Mouse (Mus musculus) liver, embryonic 13.5 days (tissue): ENCODE measurements around the gene Trmt1. TPM values are rescaled to one million over a fixed set of nuclear protein-coding genes. Genes with fewer than 3 reads are reported as not detected.
A peak's percentile ranks its signal among the peaks of the same experiment; 100 is the strongest.

Experiments
- ATAC-seq: fragments of 200-750 bp; cut with Nextera tagmentation; 2 replicates; pipeline ENCODE4 v1.8.0; 2017; ENCODE audit warnings: low read depth, mild to moderate bottlenecking, moderate number of reproducible peaks, moderate library complexity
- DNase-seq: peaks from one replicate; pipeline ENCODE4 v3.0.0; 2022
- H3K27ac ChIP-seq: fragments of 300-500 bp; sonication (generic); 2 replicates; pipeline ENCODE4 v1.5.1; 2015; ENCODE audit warnings: moderate library complexity, mild to moderate bottlenecking, inconsistent platforms
- H3K27me3 ChIP-seq: fragments of 300-500 bp; sonication (generic); 2 replicates; pipeline ENCODE4 v1.6.1; 2015; ENCODE audit warnings: mild to moderate bottlenecking, inconsistent platforms
- H3K36me3 ChIP-seq: fragments of 300-500 bp; sonication (generic); 2 replicates; pipeline ENCODE4 v1.6.1; 2015; ENCODE audit warnings: mild to moderate bottlenecking, inconsistent platforms
- H3K4me1 ChIP-seq: fragments of 300-500 bp; sonication (generic); replicated peaks from 2 replicates; pipeline ENCODE4 v1.6.1; 2015; ENCODE audit warnings: inconsistent platforms
- H3K4me2 ChIP-seq: fragments of 300-500 bp; sonication (generic); 2 replicates; pipeline ENCODE4 v1.6.1; 2015; ENCODE audit warnings: inconsistent platforms, mild to moderate bottlenecking, moderate library complexity
- H3K4me3 ChIP-seq: fragments of 300-500 bp; sonication (generic); replicated peaks from 2 replicates; pipeline ENCODE4 v1.5.1; 2015; ENCODE audit warnings: mild to moderate bottlenecking, inconsistent platforms
- H3K9ac ChIP-seq: fragments of 300-500 bp; sonication (generic); 2 replicates; pipeline ENCODE4 v1.6.1; 2015; ENCODE audit warnings: mild to moderate bottlenecking, inconsistent platforms
- H3K9me3 ChIP-seq: fragments of 300-500 bp; sonication (generic); replicated peaks from 2 replicates; pipeline ENCODE4 v1.6.1; 2016; ENCODE audit warnings: inconsistent platforms
- WGBS: fragments of 180-500 bp; shearing (Covaris S2); methylation state at CpG from one replicate; pipeline ENCODE4 v1.1.7; 2015; ENCODE audit not compliant: insufficient replicate concordance; 5-methylcytosine and 5-hydroxymethylcytosine counted together
- polyA plus RNA-seq: library from polyadenylated mRNA; unstranded; fragments of >200 nt; fragmentation: Nextera tagmentation; extraction: Ambion mirVana; gene quantifications from 2 replicates; pipeline ENCODE4 v1.2.1, GENCODE M21; 2015

Trmt1 gene
- polyA plus RNA-seq, 1 experiment from 2014 or later: 45.9 TPM

- Histone ChIP-seq H3K9ac (no peak overlapping the region), H3K4me2 (no peak overlapping the region), H3K4me1 (peaks cover 67% of the 10 kb centered on the region), H3K27me3 (peaks cover 70% of the 10 kb centered on the region), H3K36me3 (no peaks in the 10 kb centered on the region), H3K9me3 (no peaks in the 10 kb centered on the region), H3K27ac (peak overlapping the region; percentile 39; the same call in 1 of the 2 replicates), H3K4me3 (no peak overlapping the region)
- ATAC-seq (0 out of 2 replicates have a peak, but pooled peaks have one; percentile 28), DNase-seq (no peak)
- WGBS: 39% methylated on average over 17 of the region's 17 CpGs
These were observed 57.7 kb downstream of the Trmt1 start for GRCm38 (mm10) chr8:84743517-84744420.

- ATAC-seq: peak; percentile 29; the same call in 1 of the 2 replicates
- H3K4me3 ChIP-seq: no peak overlapping the region
- H3K9ac ChIP-seq: no peak overlapping the region
- whole genome bisulfite sequencing: 23% methylated on average over 17 of the region's 17 CpGs
- H3K36me3 ChIP-seq: no peaks in the 10 kb centered on the region
- no peak for DNase-seq
- H3K27me3 ChIP-seq: peaks cover 65% of the 10 kb centered on the region
- no peak overlapping the region; the same call in 1 of the 2 replicates for H3K27ac ChIP-seq
- H3K4me2 ChIP-seq: peak overlapping the region; percentile 3; the same call in 1 of the 2 replicates
- peaks cover 58% of the 10 kb centered on the region for H3K4me1 ChIP-seq
- no peaks in the 10 kb centered on the region for H3K9me3 ChIP-seq
These were observed 59.2 kb downstream of the Trmt1 start for GRCm38 (mm10) chr8:84745032-84745925.

Other genes with a start within 250 kb of the Trmt1 start
- 20.5 and 24.1 TPM in 2 replicates for gene Ier2, start 23.5 kb upstream of the Trmt1 start, polyA plus RNA-seq
- 6.9 and 7.6 TPM in 2 replicates for gene Nacc1, start 1.6 kb downstream of the Trmt1 start, polyA plus RNA-seq
- 61.2 and 61.3 TPM in 2 replicates for gene Lyl1, start 15.2 kb downstream of the Trmt1 start, polyA plus RNA-seq
- 9.6 and 10.0 TPM in 2 replicates for gene G430095P16Rik, start 36.7 kb downstream of the Trmt1 start, polyA plus RNA-seq
- gene Nfix, start 114.0 kb downstream of the Trmt1 start, polyA plus RNA-seq: 2.3 and 3.4 TPM in 2 replicates
- gene Dand5, start 136.5 kb downstream of the Trmt1 start, polyA plus RNA-seq: 3.3 and 3.7 TPM in 2 replicates
- 60.6 and 63.2 TPM in 2 replicates for gene Gadd45gip1, start 145.2 kb downstream of the Trmt1 start, polyA plus RNA-seq
- 269 and 278 TPM in 2 replicates for gene Rad23a, start 154.4 kb downstream of the Trmt1 start, polyA plus RNA-seq
- 511 and 613 TPM in 2 replicates for gene Calr, start 160.6 kb downstream of the Trmt1 start, polyA plus RNA-seq
- gene Farsa, start 170.7 kb downstream of the Trmt1 start, polyA plus RNA-seq: 82.3 and 83.1 TPM in 2 replicates
- 84.1 and 90.4 TPM in 2 replicates for gene Syce2, start 185.8 kb downstream of the Trmt1 start, polyA plus RNA-seq
- gene Gcdh, start 207.6 kb downstream of the Trmt1 start, polyA plus RNA-seq: 44.7 and 48.6 TPM in 2 replicates
- 469 and 494 TPM in 2 replicates for gene Klf1, start 215.6 kb downstream of the Trmt1 start, polyA plus RNA-seq
- gene Dnase2a, start 222.3 kb downstream of the Trmt1 start, polyA plus RNA-seq: 9.3 and 10.4 TPM in 2 replicates